Mouse (Mus musculus) MEL (cell line): ENCODE measurements at regions not wholly inside any gene's neighbourhood (a gene's known extent, or its start where the extent isn't known, plus 50 kb on each side); places are given as distances from the start of the nearest gene placed in this dataset.

Experiments
- CTCF ChIP-seq, 3 experiments: IDR thresholded peaks in 2 of 3; conservative IDR thresholded peaks in 1 of 3; 2 replicates each; pipeline ENCODE4 v1.5.1; 2011 to 2012; ENCODE audit warnings: low read length in 3 of 3, low read depth in 2 of 3, mild to moderate bottlenecking in 2 of 3, improper control_type of control experiment in 1 of 3, inconsistent platforms in 1 of 3, mixed read lengths in 1 of 3, moderate library complexity in 1 of 3; ENCODE audit not compliant: control insufficient read depth in 1 of 3, insufficient read depth in 1 of 3, poor library complexity in 1 of 3, severe bottlenecking in 1 of 3
- MEF2A ChIP-seq: IDR thresholded peaks from 2 replicates; pipeline ENCODE4 v1.6.1; 2014; ENCODE audit warnings: low read depth, mild to moderate bottlenecking, inconsistent platforms, low read length, improper control_type of control experiment; ENCODE audit not compliant: poor library complexity, insufficient replicate concordance, severe bottlenecking; ENCODE audit errors: extremely low read depth

DNA sequence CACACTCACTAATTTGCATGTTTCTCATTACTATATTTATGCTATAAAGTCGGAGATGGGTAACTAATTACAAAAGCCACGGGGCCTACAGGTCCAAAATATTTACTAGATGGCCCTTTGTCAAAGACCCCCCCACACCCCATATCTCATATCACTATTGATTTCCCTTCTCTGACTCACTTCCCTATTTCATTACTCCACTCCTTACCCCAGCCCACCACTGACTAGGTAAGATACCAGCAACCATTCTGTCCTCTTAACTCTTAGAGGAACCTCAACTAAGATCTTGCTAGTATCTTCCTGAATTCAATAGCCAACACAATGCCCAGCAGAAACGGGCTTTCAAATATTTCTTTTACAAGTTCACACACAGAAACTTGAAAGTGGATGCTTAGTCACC is 187.1 kb upstream of the Cpeb2 start:
- TF ChIP-seq MEF2A, result no peak
- no peak for TF ChIP-seq CTCF (IDR thresholded peaks at IDR 0.05 in 2 of 3, conservative IDR thresholded peaks at IDR 0.05 in 1 of 3; ENCODE audit: control insufficient read depth in 1 of 3, insufficient read depth in 1 of 3, low read depth in 2 of 3, low read length in 3 of 3, poor library complexity in 1 of 3, severe bottlenecking in 1 of 3)
